Comparison of ENCODE assay signal across 16 mouse cellular contexts in genomic region chr19:4164100-4164499, GRCm38 (mm10). TPM values are rescaled to one million over a fixed set of nuclear protein-coding genes. Genes with fewer than 3 reads are reported as not detected.
DNase-seq lines count a peak whose midpoint lies in the region; ATAC-seq and TF ChIP-seq lines count a peak whose summit lies in the region.
"Had no signal": no experiment of that assay in that cellular context is flagged by ENCODE, and none has a peak within 500 bp of the region (broad histone marks: within the 10 kb centered on the region; RNA-seq: fewer than 3 reads in every experiment).

No protein-coding gene starts in this region.

- H3K27me3 ChIP-seq in CH12.LX (replicated peaks): no peaks in the 10 kb centered on the region
- H3K27me3 ChIP-seq in hindbrain, embryonic 14.5 days (ENCODE audit: control insufficient read depth, insufficient read depth, low read length): no peaks in the 10 kb centered on the region
- H3K27me3 ChIP-seq: embryonic facial prominence, embryonic 15.5 days; forebrain, embryonic 15.5 days had no signal

- H3K9me3 ChIP-seq in CH12.LX (replicated peaks; ENCODE audit: low read length): peaks cover 2% of the 10 kb centered on the region
- H3K9me3 ChIP-seq in hindbrain, embryonic 14.5 days (ENCODE audit: control insufficient read depth, low read length): no peaks in the 10 kb centered on the region
- H3K9me3 ChIP-seq: embryonic facial prominence, embryonic 15.5 days; forebrain, embryonic 15.5 days had no signal

- no peak overlapping the region for H3K4me3 ChIP-seq in CH12.LX (replicated peaks in 1 of 3; ENCODE audit: low read depth in 2 of 3, low read length in 2 of 3, poor library complexity in 1 of 3)
- H3K4me3 ChIP-seq in hindbrain, embryonic 14.5 days (replicated peaks; ENCODE audit: low read length): no peak overlapping the region
- no peak overlapping the region for H3K4me3 ChIP-seq in macrophage (ENCODE audit: inconsistent target)

- no peak for TF ChIP-seq CTCF in CH12.LX (conservative IDR thresholded peaks at IDR 0.05 in 1 of 2, IDR thresholded peaks at IDR 0.05 in 1 of 2; ENCODE audit: low read depth in 2 of 2, low read length in 2 of 2)

- H3K36me3 ChIP-seq in CH12.LX (replicated peaks in 1 of 2; ENCODE audit: control insufficient read depth in 1 of 2, insufficient read depth in 1 of 2, low read length in 1 of 2) (peaks cover 22 to 45% of the 10 kb centered on the region in 2 experiments), macrophage (ENCODE audit: inconsistent target) (peaks cover 19% of the 10 kb centered on the region)
- H3K36me3 ChIP-seq in hindbrain, embryonic 14.5 days (replicated peaks; ENCODE audit: control insufficient read depth, insufficient read depth): peaks cover 22% of the 10 kb centered on the region

- peak overlapping the region; percentile 60; the same call in 1 of the 2 replicates for H3K4me2 ChIP-seq in CH12.LX (ENCODE audit: insufficient read depth, low read depth, poor library complexity, severe bottlenecking)
- peak overlapping the region; percentile 91; the same call in 1 of the 2 replicates for H3K4me2 ChIP-seq in hindbrain, embryonic 14.5 days (replicated peaks)

- TF ChIP-seq POLR2A in CH12.LX (IDR thresholded peaks at IDR 0.05; ENCODE audit: low read depth, low read length): no peak

- dilution Hi-C loops in CH12.LX (cut with MboI; ENCODE audit: extremely low pct_ligation_motif_present, extremely low pct_unique_long_range_greater_than_20kb, low sequenced_read_pairs): no loop called here

- DNase-seq in heart, adult 11 months: peak; percentile 91
- DNase-seq in heart, adult 8-10 months (ENCODE audit: low spot score): no peak
- no peak for DNase-seq in CH12.LX (ENCODE audit: extremely low read depth)
- DNase-seq in hindbrain, embryonic 14.5 days (ENCODE audit: low spot score): no peak
- DNase-seq in kidney, postnatal 4 days: no peak
- DNase-seq: cerebellum, postnatal 36 days; kidney, postnatal 36 days; lung, adult 18-20 months; thymus, adult 18-20 months had no signal

- H3K9ac ChIP-seq in CH12.LX (ENCODE audit: insufficient read depth, low read depth): no peak overlapping the region; the same call in 1 of the 2 replicates
- H3K9ac ChIP-seq in hindbrain, embryonic 14.5 days: peak overlapping the region; percentile 74; the same call in 1 of the 2 replicates

- in situ Hi-C loops in CH12.LX (cut with MboI; ENCODE audit: low pct_ligation_motif_present, low pct_unique_long_range_greater_than_20kb, low sequenced_read_pairs): no loop called here

- 89% methylated on average over 3 of the region's 3 CpGs for WGBS in hindbrain, embryonic 14.5 days
- WGBS in macrophage (ENCODE audit: missing documents): 92% methylated on average over 3 of the region's 3 CpGs

- H3K27ac ChIP-seq in CH12.LX (ENCODE audit: insufficient read depth, low read depth) (no peak overlapping the region), macrophage (peak overlapping the region; percentile 7; the same call in 1 of the 2 replicates)
- H3K27ac ChIP-seq in hindbrain, embryonic 14.5 days: no peak overlapping the region

- H3K4me1 ChIP-seq in CH12.LX (ENCODE audit: control insufficient read depth in 1 of 2, insufficient read depth in 2 of 2): peaks cover 9 to 36% of the 10 kb centered on the region in 2 experiments
- peaks cover 9% of the 10 kb centered on the region; the same call in 1 of the 2 replicates for H3K4me1 ChIP-seq in hindbrain, embryonic 14.5 days (replicated peaks; ENCODE audit: control insufficient read depth, insufficient read depth, low read length)

- TF ChIP-seq RAD21 in CH12.LX (IDR thresholded peaks at IDR 0.05; ENCODE audit: low read depth, low read length): no peak

- ATAC-seq in hindbrain, embryonic 14.5 days (ENCODE audit: low FRiP score): no peak
- ATAC-seq in monocyte, adult 5-6 weeks (replicated peaks; ENCODE audit: insufficient number of reproducible peaks, low FRiP score, low TSS enrichment, poor library complexity, severe bottlenecking): no peak
- no peak for ATAC-seq in activated CD4-positive, CD25-positive, alpha-beta regulatory T cell, adult 4 months

- peaks cover 10% of the 10 kb centered on the region for H3K79me2 ChIP-seq in CH12.LX (replicated peaks; ENCODE audit: control insufficient read depth, extremely low read depth, insufficient read depth, poor library complexity, severe bottlenecking)
- peaks cover 12% of the 10 kb centered on the region; the same call in 1 of the 2 replicates for H3K79me2 ChIP-seq in macrophage (ENCODE audit: inconsistent target)

- TF ChIP-seq EP300 in CH12.LX (IDR thresholded peaks at IDR 0.05; ENCODE audit: low read length): no peak

TF ChIP-seq in CH12.LX, 34 proteins besides CTCF, POLR2A, EP300 and RAD21 (continues in another document):
- no peak for TF ChIP-seq UBTF (IDR thresholded peaks at IDR 0.05; ENCODE audit: low read depth, low read length)

RNA-seq across cellular contexts. Expression of gene Rps6kb2, which starts 0.9 kb away (rescaled TPM):
- total RNA-seq in heart, adult 8-10 months (2022): 10 to 100 TPM; 15.6 to 17.9 (median 17.0) TPM
- 20.7 and 25.3 TPM in 2 replicates for total RNA-seq in CH12.LX (2012; rRNA removed)
- total RNA-seq in CH12.LX (2014; rRNA removed): 9.7 and 12.0 TPM in 2 replicates
- polyA plus RNA-seq in CH12.LX (2012; ENCODE audit: insufficient read length, low read depth): 26.6 and 27.2 TPM in 2 replicates
- 35.8 and 39.7 TPM in 2 replicates for polyA plus RNA-seq in hindbrain, embryonic 14.5 days (2014; fragmentation: Nextera tagmentation; extraction: Ambion mirVana)
- 100 to 1,000 TPM in 1 of 26 experiments, 10 to 100 TPM in 25; 26.9 to 105 (median 65.9) TPM for total RNA-seq in macrophage (2018; cell fraction: chromatin; rRNA removed)
- total RNA-seq in macrophage (2018; cell fraction: cytosol; rRNA removed): 10 to 100 TPM; 16.9 to 28.7 (median 23.1) TPM
- 10 to 100 TPM; 23.8 to 76.7 (median 43.6) TPM for total RNA-seq in macrophage (2018; cell fraction: nucleus; rRNA removed)
- 13.6 to 29.6 TPM (median 18.4 TPM) in 3 replicates for polyA plus RNA-seq in macrophage (2018)
- 22.8 to 27.8 TPM (median 27.0 TPM) in 3 replicates for total RNA-seq in monocyte, adult 5-6 weeks (2017)
- polyA plus RNA-seq in activated CD4-positive, CD25-positive, alpha-beta regulatory T cell, adult 4 months (2017; shearing (Covaris generic)): 10 to 100 TPM; 21.9 to 25.0 TPM

RNA-seq across cellular contexts. Expression of gene Ptprcap, which starts 10.7 kb away (rescaled TPM):
- 1 to 10 TPM in 3 of 4 experiments, under 1 TPM in 1; 0.73 to 2.4 (median 1.3) TPM for total RNA-seq in heart, adult 8-10 months (2022)
- total RNA-seq in CH12.LX (2012; rRNA removed): 438 and 452 TPM in 2 replicates
- 380 and 447 TPM in 2 replicates for total RNA-seq in CH12.LX (2014; rRNA removed)
- 296 and 343 TPM in 2 replicates for polyA plus RNA-seq in CH12.LX (2012; ENCODE audit: insufficient read length, low read depth)
- 0.44 and 0.68 TPM in 2 replicates for polyA plus RNA-seq in hindbrain, embryonic 14.5 days (2014; fragmentation: Nextera tagmentation; extraction: Ambion mirVana)
- 10 to 100 TPM in 4 of 26 experiments, 1 to 10 TPM in 21, not detected in 1; 1.6 to 14.3 (median 6.8) TPM for total RNA-seq in macrophage (2018; cell fraction: chromatin; rRNA removed)
- 10 to 100 TPM in 1 of 26 experiments, 1 to 10 TPM in 25; 1.7 to 15.8 (median 4.2) TPM for total RNA-seq in macrophage (2018; cell fraction: cytosol; rRNA removed)
- 1 to 10 TPM in 23 of 26 experiments, not detected in 3; 1.2 to 8.8 (median 3.4) TPM for total RNA-seq in macrophage (2018; cell fraction: nucleus; rRNA removed)
- 0.28 to 0.53 TPM (median 0.41 TPM) in 3 replicates for polyA plus RNA-seq in macrophage (2018)
- total RNA-seq in monocyte, adult 5-6 weeks (2017): 133 to 326 TPM (median 178 TPM) in 3 replicates
- polyA plus RNA-seq in activated CD4-positive, CD25-positive, alpha-beta regulatory T cell, adult 4 months (2017; shearing (Covaris generic)): 1,000 to 10,000 TPM; 1,013 to 1,027 TPM

RNA-seq across cellular contexts. Expression of gene Carns1, which starts 11.2 kb away (rescaled TPM):
- 10 to 100 TPM; 28.3 to 37.5 (median 30.5) TPM for total RNA-seq in heart, adult 8-10 months (2022)
- total RNA-seq in CH12.LX (2012; rRNA removed) (3.4 and 4.0 TPM in 2 replicates), CH12.LX (2014; rRNA removed) (1.7 and 1.8 TPM in 2 replicates)
- polyA plus RNA-seq in CH12.LX (2012; ENCODE audit: insufficient read length, low read depth) (3.8 and 4.4 TPM in 2 replicates), macrophage (2018) (0.62 to 1.00 TPM (median 0.77 TPM) in 3 replicates)
- 5.3 and 6.0 TPM in 2 replicates for polyA plus RNA-seq in hindbrain, embryonic 14.5 days (2014; fragmentation: Nextera tagmentation; extraction: Ambion mirVana)
- 1 to 10 TPM in 3 of 26 experiments, under 1 TPM in 9, not detected in 14; 0.23 to 1.6 (median 0.42) TPM for total RNA-seq in macrophage (2018; cell fraction: chromatin; rRNA removed)
- total RNA-seq in macrophage (2018; cell fraction: cytosol; rRNA removed): 1 to 10 TPM in 1 of 26 experiments, under 1 TPM in 25; 0.20 to 1.1 (median 0.51) TPM
- total RNA-seq in macrophage (2018; cell fraction: nucleus; rRNA removed): 1 to 10 TPM in 4 of 26 experiments, under 1 TPM in 17, not detected in 5; 0.16 to 1.6 (median 0.65) TPM
- 14.1 to 18.7 TPM (median 14.2 TPM) in 3 replicates for total RNA-seq in monocyte, adult 5-6 weeks (2017)
- 1 to 10 TPM; 6.1 to 7.2 TPM for polyA plus RNA-seq in activated CD4-positive, CD25-positive, alpha-beta regulatory T cell, adult 4 months (2017; shearing (Covaris generic))

RNA-seq across cellular contexts. Expression of gene Coro1b, which starts 15.7 kb away (rescaled TPM):
- total RNA-seq in heart, adult 8-10 months (2022): 10 to 100 TPM; 34.9 to 55.9 (median 42.8) TPM
- 172 and 194 TPM in 2 replicates for total RNA-seq in CH12.LX (2012; rRNA removed)
- total RNA-seq in CH12.LX (2014; rRNA removed): 154 and 179 TPM in 2 replicates
- 265 and 293 TPM in 2 replicates for polyA plus RNA-seq in CH12.LX (2012; ENCODE audit: insufficient read length, low read depth)
- 102 TPM in 2 replicates for polyA plus RNA-seq in hindbrain, embryonic 14.5 days (2014; fragmentation: Nextera tagmentation; extraction: Ambion mirVana)
- total RNA-seq in macrophage (2018; cell fraction: chromatin; rRNA removed): 100 to 1,000 TPM; 114 to 682 (median 437) TPM
- total RNA-seq in macrophage (2018; cell fraction: cytosol; rRNA removed): 100 to 1,000 TPM; 201 to 317 (median 267) TPM
- 100 to 1,000 TPM; 129 to 367 (median 245) TPM for total RNA-seq in macrophage (2018; cell fraction: nucleus; rRNA removed)
- polyA plus RNA-seq in macrophage (2018): 252 to 368 TPM (median 357 TPM) in 3 replicates
- total RNA-seq in monocyte, adult 5-6 weeks (2017): 209 to 226 TPM (median 217 TPM) in 3 replicates
- 100 to 1,000 TPM; 212 to 255 TPM for polyA plus RNA-seq in activated CD4-positive, CD25-positive, alpha-beta regulatory T cell, adult 4 months (2017; shearing (Covaris generic))

RNA-seq across cellular contexts. Expression of gene Cabp4, which starts 20.3 kb away (rescaled TPM):
- not detected for total RNA-seq in heart, adult 8-10 months (2022)
- total RNA-seq in CH12.LX (2012; rRNA removed) (2.8 and 3.3 TPM in 2 replicates), CH12.LX (2014; rRNA removed) (6.4 and 6.9 TPM in 2 replicates)
- polyA plus RNA-seq in CH12.LX (2012; ENCODE audit: insufficient read length, low read depth) (11.8 and 14.7 TPM in 2 replicates), macrophage (2018) (not detected in 3 replicates)
- 0.11 and 0.26 TPM in 2 replicates for polyA plus RNA-seq in hindbrain, embryonic 14.5 days (2014; fragmentation: Nextera tagmentation; extraction: Ambion mirVana)
- under 1 TPM in 1 of 26 experiments, not detected in 25; 0.67 TPM for total RNA-seq in macrophage (2018; cell fraction: chromatin; rRNA removed)
- total RNA-seq in macrophage (2018; cell fraction: cytosol; rRNA removed): under 1 TPM in 9 of 26 experiments, not detected in 17; 0.07 to 0.19 (median 0.14) TPM
- total RNA-seq in macrophage (2018; cell fraction: nucleus; rRNA removed): 1 to 10 TPM in 2 of 26 experiments, under 1 TPM in 8, not detected in 16; 0.22 to 1.3 (median 0.45) TPM
- not detected in 3 replicates for total RNA-seq in monocyte, adult 5-6 weeks (2017)
- polyA plus RNA-seq in activated CD4-positive, CD25-positive, alpha-beta regulatory T cell, adult 4 months (2017; shearing (Covaris generic)): 1 to 10 TPM; 1.1 to 1.4 TPM
- polyA plus RNA-seq: heart, embryonic 16.5 days; intestine, embryonic 14.5 days had no signal

Comparison
In these comparisons a context has a peak if more than half of its experiments do, and no peak if none do; other contexts are left out.
1. RNA of gene Ptprcap, which starts 10.7 kb away (polyA plus RNA-seq): 1,013 to 1,027 TPM in activated CD4-positive, CD25-positive, alpha-beta regulatory T cell, adult 4 months and 296 to 343 TPM in CH12.LX; 0.44 to 0.68 TPM in hindbrain, embryonic 14.5 days and 0.28 to 0.53 TPM in macrophage; every median in the first group is over 100 times any median in the second.